Mouse (Mus musculus): ENCODE measurements at regions not wholly inside any gene's neighbourhood (a gene's known extent, or its start where the extent isn't known, plus 50 kb on each side); places are given as distances from the start of the nearest gene placed in this dataset.
A peak's percentile ranks its signal among the peaks of the same experiment; 100 is the strongest.

DNA sequence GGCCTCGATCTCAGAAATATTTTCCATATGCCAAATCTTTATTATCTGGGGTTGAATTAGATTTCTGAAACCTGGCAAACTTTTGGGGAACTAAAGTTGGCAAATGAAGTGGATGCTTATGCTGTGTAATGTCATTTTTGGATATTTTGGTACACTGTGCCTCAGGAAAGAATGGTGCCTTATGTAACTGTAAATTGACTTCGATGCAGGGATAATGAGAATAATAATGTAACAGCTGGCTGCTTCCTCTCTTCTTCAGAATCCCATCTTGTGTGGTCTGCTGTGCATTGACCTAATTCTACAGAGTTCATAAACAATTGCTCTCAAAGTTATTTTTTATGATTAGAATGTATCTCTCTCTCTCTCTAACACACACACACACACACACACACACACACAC, 545.6 kb downstream of the Tfap2b start:
- DNase-seq (ENCODE audit: low spot score), result no peak

DNA sequence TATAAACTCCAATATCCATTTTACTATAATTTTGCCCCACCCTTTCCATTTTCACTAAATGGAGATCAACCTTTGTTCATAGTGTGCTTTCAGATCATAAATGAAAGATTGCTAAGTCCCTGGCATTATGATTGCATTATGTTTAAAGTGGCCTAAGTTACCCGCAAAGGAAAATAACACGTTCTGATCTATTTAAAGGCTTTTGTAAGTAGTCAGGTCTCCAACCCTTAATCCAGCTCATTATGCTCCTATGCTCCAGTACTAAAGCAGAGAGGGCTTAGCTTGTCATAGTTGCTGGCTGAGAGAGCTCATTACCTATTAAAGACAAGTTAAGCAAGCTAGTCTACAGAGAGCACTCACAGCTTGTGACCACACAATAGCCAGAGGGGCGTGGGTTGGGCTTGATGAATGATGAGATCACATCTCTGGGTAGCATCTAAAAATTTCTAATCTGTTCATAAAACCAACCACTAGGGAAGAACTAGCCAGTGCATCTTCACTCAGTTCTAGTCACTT, 549.3 kb downstream of the Tfap2b start:
- DNase-seq (ENCODE audit: low spot score), result no peak

- no peak for DNase-seq (ENCODE audit: low spot score)
Measured at GRCm38 (mm10) chr1:19766879-19767278, 558.2 kb downstream of the Tfap2b start.

GRCm38 (mm10) chr1:19772266-19772665, 563.6 kb downstream of the Tfap2b start:
- no peak for DNase-seq (ENCODE audit: low spot score)

DNA sequence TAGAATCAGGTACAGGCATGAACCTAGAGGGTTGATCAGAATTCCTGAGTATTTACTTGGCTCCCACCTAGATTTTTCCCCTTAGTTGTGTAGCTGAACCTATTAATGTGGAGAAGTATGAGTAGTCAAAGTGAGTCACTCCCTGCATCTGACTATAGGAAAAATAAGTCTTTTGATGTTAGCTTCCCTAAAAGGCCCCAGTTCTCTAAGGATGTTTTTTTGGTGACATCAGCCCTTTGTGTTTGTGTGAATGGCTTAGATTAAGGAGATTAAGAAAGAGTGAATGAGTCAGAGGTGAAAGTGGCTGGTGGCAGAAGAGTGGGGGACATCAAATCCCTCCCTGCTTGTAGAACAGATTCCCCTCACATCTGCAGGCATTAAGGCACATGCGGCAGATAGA, 565.8 kb downstream of the Tfap2b start:
- DNase-seq (ENCODE audit: low spot score), result no peak

GRCm38 (mm10) chr1:19777542-19777941, 568.8 kb downstream of the Tfap2b start:
- no peak for DNase-seq (ENCODE audit: low spot score)

GRCm38 (mm10) chr1:19786971-19787370, 578.3 kb downstream of the Tfap2b start:
- DNase-seq (ENCODE audit: low spot score), result no peak

DNA sequence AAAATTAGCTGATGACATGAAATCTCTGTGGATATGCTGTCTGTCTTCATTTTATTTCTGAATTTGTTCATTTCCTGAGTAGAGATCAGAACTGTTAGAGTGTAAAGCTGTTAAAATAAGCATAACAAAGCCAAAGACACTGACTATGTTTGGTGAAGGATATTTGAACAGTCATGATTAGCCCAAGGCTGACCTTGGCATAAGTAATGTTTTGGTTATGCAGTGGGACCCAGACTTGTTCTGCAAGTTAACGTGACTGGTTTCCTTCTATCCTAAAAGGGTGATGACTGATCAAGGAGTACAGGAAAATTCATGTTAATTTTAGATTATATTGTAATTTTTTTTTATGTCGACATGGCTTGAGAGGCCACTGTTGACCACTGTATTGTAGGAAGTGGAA, 585.4 kb downstream of the Tfap2b start:
- DNase-seq (ENCODE audit: low spot score), result no peak

DNA sequence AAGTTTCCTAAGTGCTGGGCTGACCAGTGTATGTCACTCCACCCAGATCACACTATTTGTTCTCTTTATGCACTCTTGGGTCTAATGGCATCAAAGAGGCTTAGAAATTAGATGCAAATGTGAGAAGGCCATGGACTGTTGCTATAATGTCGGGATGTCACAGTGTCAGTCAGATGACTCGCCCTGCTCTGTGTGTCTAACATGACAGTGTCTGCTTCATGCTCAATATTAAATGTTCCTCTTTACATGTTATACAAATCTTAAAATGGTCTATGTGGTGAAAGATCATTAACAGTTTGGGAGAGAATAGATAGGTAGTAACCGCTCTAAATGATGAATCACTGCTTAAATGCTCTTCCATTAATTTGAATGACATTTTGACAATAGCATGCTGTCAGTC, 617.2 kb downstream of the Tfap2b start:
- DNase-seq (ENCODE audit: low spot score), result no peak

GRCm38 (mm10) chr1:19826455-19827366, 618.0 kb downstream of the Tfap2b start:
- no peak for DNase-seq (ENCODE audit: low spot score)

DNA sequence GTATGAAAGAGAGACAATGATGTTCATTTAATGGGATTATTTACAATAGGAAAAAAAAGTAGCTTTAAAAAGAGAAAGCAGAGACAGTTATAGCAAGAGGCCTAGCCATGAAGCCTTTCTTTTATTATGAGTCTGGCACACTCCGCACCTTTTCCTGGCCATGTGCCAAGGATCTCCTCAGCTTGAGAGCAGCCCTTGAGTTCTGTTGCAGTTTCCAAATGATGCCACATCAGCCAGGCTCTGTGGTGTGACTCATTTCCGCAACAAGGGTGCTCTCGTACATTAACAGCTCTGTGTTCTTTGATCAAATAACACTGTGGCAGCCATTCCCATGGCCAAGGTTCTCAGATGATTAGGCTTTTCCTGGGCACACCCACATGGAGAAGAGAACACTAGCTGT, 641.2 kb downstream of the Tfap2b start:
- DNase-seq (ENCODE audit: low spot score), result peak; percentile 88

DNA sequence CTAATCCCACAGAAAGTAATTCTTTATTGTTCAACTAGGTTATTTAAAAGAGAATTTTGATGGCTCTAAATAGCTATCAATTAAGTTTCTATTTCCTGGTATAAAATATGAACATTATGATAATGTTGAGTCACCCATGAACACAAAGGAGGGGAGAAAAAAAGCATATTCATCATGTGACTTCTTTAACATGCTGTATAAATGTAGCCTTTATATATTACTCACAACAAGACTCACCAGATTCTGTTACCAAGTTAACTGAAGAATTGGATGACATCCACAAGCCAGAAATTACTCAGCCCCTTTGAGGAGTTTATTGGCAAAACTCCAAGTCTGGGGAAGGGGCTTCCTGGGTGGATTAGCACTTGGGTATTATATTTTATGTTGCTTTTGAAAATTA, 648.5 kb downstream of the Tfap2b start:
- DNase-seq (ENCODE audit: low spot score), result no peak

GRCm38 (mm10) chr1:19868478-19868877, 659.8 kb downstream of the Tfap2b start:
- no peak for DNase-seq (ENCODE audit: low spot score)

DNA sequence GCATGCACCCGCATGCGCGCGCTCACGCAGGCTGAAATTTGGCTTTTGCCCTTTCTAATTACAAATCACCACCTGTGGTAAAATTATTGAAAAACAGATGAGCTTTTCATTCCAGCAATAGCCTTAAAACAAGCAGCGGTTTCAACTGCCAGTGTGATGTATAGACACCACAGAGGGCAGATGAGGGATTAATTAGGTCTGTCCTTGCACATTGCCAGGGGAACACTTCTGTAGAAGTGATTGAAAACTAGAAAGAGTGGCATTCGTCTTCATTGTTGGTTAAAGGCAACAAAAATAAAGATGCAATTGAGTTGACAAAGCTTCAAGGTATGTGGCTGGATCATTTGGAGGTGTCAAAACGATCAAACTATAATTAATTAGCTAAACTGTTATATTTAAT, 672.5 kb downstream of the Tfap2b start:
- DNase-seq (ENCODE audit: low spot score), result no peak

DNA sequence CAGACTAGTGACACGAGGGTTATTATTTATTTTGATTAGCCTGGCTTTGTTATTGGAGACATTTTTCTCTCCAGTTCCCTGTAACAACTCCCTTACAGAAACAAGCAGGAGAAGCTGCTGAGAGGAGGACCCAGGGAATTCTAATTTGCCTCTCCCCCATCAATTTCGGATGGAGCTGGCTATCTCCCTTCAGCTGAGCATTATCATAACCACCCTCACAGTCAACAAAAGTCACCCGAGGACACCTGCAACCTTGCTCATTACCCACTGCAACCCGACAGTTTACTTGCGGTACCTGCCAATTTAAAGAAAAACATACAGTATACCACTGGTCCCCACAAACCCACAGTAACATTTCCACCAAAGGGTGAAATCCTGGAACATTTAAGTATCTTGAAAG, 690.7 kb downstream of the Tfap2b start:
- no peak for DNase-seq (ENCODE audit: low spot score)

DNA sequence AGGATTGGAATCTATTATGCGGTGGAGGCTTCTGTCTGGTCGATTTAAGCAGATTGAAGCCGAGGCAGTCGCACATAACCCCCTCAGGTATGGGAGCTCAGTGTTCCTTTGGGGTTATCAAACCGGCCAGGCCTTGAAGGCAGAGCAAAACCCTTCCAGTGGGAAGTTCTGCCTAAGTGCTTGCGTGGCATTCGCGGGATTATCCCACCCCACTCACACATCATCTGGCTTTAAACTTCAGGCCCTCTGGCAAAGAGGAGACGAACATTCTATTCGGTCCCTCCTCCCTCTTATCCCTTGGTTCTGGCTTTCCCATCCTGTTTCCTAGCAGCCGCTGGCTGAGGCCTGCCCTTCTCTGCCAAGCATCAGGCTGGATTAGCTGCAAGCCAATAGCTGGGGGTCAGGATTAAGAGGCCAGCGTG, 691.2 kb downstream of the Tfap2b start:
- no peak for DNase-seq (ENCODE audit: low spot score)

- no peak for DNase-seq (ENCODE audit: low spot score)
Measured at GRCm38 (mm10) chr1:19900983-19901531, 692.3 kb downstream of the Tfap2b start.

GRCm38 (mm10) chr1:19912194-19912846, 703.6 kb downstream of the Tfap2b start:
- no peak for DNase-seq (ENCODE audit: low spot score)

DNA sequence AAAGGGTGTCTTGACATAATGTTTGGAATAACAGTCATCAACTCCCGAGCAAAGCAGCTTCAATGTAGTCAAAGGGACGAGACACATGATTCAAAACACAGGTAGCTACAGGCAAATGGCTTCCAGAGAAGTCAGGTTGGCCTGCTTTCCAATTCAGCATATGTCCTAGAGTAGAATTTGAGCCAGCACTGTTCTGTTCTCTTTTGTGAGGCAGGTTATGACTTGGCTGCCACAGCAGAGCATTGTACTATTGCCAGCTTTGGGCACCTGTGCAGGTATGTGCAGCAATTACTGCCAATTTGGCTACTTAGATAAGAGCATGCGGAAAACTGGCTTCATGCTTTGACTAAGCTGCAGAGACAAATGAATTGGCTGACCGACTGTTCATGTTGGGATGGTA, 699.1 kb downstream of the Pkhd1 start:
- DNase-seq (ENCODE audit: low spot score), result no peak

- no peak for DNase-seq (ENCODE audit: low spot score)
Measured at GRCm38 (mm10) chr1:19927192-19927591, 690.7 kb downstream of the Pkhd1 start.

- DNase-seq (ENCODE audit: low spot score), result no peak
Measured at GRCm38 (mm10) chr1:19927736-19928327, 690.0 kb downstream of the Pkhd1 start.

GRCm38 (mm10) chr1:19951050-19951679, 666.7 kb downstream of the Pkhd1 start:
- DNase-seq (ENCODE audit: low spot score), result no peak
